Mouse (Mus musculus): ENCODE measurements at regions not wholly inside any gene's neighbourhood (a gene's known extent, or its start where the extent isn't known, plus 50 kb on each side); places are given as distances from the start of the nearest gene placed in this dataset.

- DNase-seq (ENCODE audit: low spot score in 2 of 2), result peak in 1 of 2 experiments; percentile 50
Observed at GRCm38 (mm10) chr10:83819266-83819949, 96.7 kb downstream of the 1500009L16Rik start.

GRCm38 (mm10) chr10:83819950-83820275 is 97.2 kb downstream of the 1500009L16Rik start:
- DNase-seq (ENCODE audit: low spot score in 2 of 2), result no peak

GRCm38 (mm10) chr10:83821089-83821488 is 98.4 kb downstream of the 1500009L16Rik start:
- no peak for DNase-seq (ENCODE audit: low spot score in 2 of 2)

- DNase-seq (ENCODE audit: low spot score in 2 of 2), result no peak
Observed at GRCm38 (mm10) chr10:83826105-83826504, 103.4 kb downstream of the 1500009L16Rik start.

- no peak for DNase-seq (ENCODE audit: low spot score in 2 of 2)
Observed at GRCm38 (mm10) chr10:83836351-83836750, 113.7 kb downstream of the 1500009L16Rik start.

GRCm38 (mm10) chr10:83840226-83840625 is 117.6 kb downstream of the 1500009L16Rik start:
- no peak for DNase-seq (ENCODE audit: low spot score in 2 of 2)

- DNase-seq (ENCODE audit: low spot score in 2 of 2), result no peak
Observed at GRCm38 (mm10) chr10:83850881-83851280, 128.2 kb downstream of the 1500009L16Rik start.

GRCm38 (mm10) chr10:83852194-83852593 is 129.5 kb downstream of the 1500009L16Rik start:
- DNase-seq (ENCODE audit: low spot score in 2 of 2), result no peak

- no peak for DNase-seq (ENCODE audit: low spot score in 2 of 2)
Observed at GRCm38 (mm10) chr10:83852806-83853205, 130.1 kb downstream of the 1500009L16Rik start.

GRCm38 (mm10) chr10:83857794-83858442 is 135.3 kb downstream of the 1500009L16Rik start:
- no peak for DNase-seq (ENCODE audit: low spot score in 2 of 2)

- no peak for DNase-seq (ENCODE audit: low spot score in 2 of 2)
Observed at GRCm38 (mm10) chr10:83858689-83859088, 136.0 kb downstream of the 1500009L16Rik start.

GRCm38 (mm10) chr10:83859633-83860032 is 137.0 kb downstream of the 1500009L16Rik start:
- DNase-seq (ENCODE audit: low spot score in 2 of 2), result no peak

GRCm38 (mm10) chr10:83861574-83862190 is 139.0 kb downstream of the 1500009L16Rik start:
- DNase-seq (ENCODE audit: low spot score in 2 of 2), result no peak

GRCm38 (mm10) chr10:83864591-83864990 is 141.9 kb downstream of the 1500009L16Rik start:
- DNase-seq (ENCODE audit: low spot score in 2 of 2), result no peak

GRCm38 (mm10) chr10:83865929-83866328 is 143.3 kb downstream of the 1500009L16Rik start:
- DNase-seq (ENCODE audit: low spot score in 2 of 2), result no peak

GRCm38 (mm10) chr10:83871736-83872400 is 149.2 kb downstream of the 1500009L16Rik start:
- DNase-seq (ENCODE audit: low spot score in 2 of 2), result no peak

GRCm38 (mm10) chr10:83878745-83879144 is 156.1 kb downstream of the 1500009L16Rik start:
- DNase-seq (ENCODE audit: low spot score in 2 of 2), result no peak

GRCm38 (mm10) chr10:83882119-83882890 is 159.6 kb downstream of the 1500009L16Rik start:
- DNase-seq (ENCODE audit: low spot score in 2 of 2), result no peak

- DNase-seq (ENCODE audit: low spot score in 2 of 2), result no peak
Observed at GRCm38 (mm10) chr10:83882891-83883185, 160.2 kb downstream of the 1500009L16Rik start.

- no peak for DNase-seq (ENCODE audit: low spot score in 2 of 2)
Observed at GRCm38 (mm10) chr10:83884553-83884952, 161.9 kb downstream of the 1500009L16Rik start.

- no peak for DNase-seq (ENCODE audit: low spot score in 2 of 2)
Observed at GRCm38 (mm10) chr10:83888587-83888986, 165.9 kb downstream of the 1500009L16Rik start.

- DNase-seq (ENCODE audit: low spot score in 2 of 2), result no peak
Observed at GRCm38 (mm10) chr10:83895741-83896150, 173.1 kb downstream of the 1500009L16Rik start.

All from thymus, postnatal 10 days (tissue).